Mouse (Mus musculus) central nervous system, embryonic 14 days (tissue): Measurements from ENCODE around the gene Olfr1043. TPM values are rescaled to one million over a fixed set of nuclear protein-coding genes. Genes with fewer than 3 reads are reported as not detected.

ENCODE experiments used
- polyA plus RNA-seq: library from polyadenylated mRNA; depleted of rRNA; stranded (reverse); fragments of >200 nt; gene quantifications from 2 replicates; pipeline ENCODE4 v1.2.3, GENCODE M21; 2012; rRNA removed

Olfr1043 gene
- polyA plus RNA-seq, result not detected in 2 replicates

DNA sequence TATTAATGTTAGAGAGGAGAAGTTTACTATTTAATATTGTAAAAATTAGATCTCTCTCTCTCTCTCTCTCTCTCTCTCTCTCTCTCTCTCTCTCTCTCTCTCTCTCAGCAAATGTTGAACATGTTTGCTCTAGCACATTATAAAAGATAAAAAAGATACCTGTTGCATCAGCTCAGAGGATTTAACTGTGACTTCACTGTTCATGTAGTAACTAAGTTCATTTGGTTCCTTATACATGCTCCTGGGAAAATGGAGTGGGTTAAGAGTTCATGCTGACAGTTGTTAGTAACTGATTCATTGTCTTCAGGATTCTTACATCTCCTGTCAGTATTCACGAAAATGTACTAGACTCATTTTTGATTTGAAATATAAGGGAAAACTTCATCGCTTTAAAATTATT is at the start of gene Olfr1043:
Olfr1043 (minus strand) TSS at position 101 of the 400 bp plus-strand sequence.

DNA sequence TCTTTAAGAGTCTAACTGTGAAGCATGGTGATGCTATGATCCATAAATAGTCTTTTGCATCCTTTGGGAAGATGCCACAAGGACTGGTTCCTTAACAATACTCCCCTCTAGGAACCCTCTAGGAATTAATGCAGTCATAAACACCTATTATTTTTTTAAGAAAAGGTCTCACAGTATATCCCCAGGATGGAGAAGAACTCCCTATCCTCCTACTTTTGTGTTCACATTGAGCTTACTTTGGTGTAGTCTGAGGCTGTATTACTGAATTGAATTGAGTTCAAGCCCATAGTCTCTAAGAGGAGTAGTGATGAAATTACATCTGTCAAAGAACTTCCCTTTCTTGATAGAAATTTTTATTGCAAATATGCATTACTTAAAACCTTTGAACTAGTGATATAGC is 35.6 kb upstream of the Olfr1043 start, which contains the start of gene Olfr1045:
Olfr1045 (minus strand) TSS at position 101 of the 400 bp plus-strand sequence.

DNA sequence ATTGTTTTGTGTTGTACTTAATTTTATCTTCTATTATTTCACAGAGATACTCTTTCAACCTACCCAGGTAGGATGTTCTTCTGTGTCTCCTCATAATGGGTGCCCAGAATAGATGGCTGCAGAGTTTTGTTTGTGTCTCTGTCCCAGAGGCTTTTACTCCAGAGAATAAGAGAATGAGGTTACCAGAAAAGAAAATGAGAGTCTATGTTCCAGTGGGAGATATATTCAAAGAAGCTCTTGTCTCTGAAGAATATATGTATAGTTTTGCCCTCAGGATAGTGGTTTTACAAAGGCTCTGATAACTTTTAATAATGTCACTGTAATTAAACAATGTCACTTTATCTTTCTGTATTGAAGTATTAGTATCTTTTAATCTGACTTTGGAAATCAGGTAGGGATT is 18.3 kb upstream of the Olfr1043 start, which contains the start of gene Olfr52:
Olfr52 (minus strand) TSS at position 101 of the 400 bp plus-strand sequence.

DNA sequence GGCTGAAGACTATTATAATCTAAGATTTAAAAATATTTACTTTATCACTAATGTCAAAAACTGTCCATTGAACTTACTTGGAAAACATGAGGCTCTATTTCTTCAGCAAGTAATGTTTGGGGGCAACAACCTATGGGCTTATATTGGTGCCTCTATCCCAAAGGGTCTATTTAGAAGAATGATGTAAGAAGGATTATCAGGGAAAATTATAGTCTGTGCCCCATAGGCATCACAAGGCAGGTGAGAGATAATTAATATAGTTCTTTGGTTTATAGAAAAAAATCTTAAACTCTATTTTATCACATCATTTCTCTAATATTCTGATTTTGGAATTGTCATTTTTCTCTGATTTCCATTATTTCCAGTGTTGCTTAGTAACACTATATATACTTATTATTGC is 10.4 kb upstream of the Olfr1043 start, which contains the start of gene Olfr1044:
Olfr1044 (minus strand) TSS at position 101 of the 400 bp plus-strand sequence.

DNA sequence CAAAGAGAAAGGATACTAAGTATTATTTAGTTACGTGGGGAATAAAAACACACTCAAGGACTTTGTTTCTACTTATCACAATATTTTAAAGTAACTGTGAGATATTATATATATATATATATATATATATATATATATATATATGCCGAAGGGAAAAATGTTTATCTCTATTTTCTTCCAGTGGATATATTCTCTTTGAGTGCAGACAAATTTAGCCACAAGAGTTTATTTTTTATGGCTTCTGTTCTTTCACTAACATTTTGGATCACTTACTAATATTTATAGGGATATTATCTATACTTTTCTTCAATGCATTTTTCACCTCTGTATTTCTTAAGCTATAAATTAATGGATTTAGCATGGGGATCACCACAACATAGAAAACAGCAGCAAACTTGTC is 5.6 kb downstream of the Olfr1043 start, which contains the start of gene Olfr1042:
Olfr1042 (minus strand) TSS at position 101 of the 400 bp plus-strand sequence.

DNA sequence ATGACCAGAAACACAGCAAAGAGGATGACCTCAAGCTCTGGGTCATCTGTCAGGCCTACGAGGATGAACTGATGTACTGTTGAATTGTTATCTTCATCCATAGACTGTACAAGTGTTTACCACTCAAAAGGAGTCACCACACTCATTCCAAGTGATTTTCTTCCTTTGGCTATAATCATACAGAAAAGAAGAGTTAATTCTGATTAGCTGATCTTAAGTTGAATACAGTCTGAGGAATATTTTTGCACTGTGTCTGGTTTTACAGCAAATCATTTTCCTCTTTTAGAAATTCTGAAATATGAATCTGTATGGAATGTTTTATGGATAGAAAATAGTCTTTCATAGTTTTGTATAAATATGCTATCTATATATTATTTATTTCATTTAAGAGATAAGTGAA is 20.7 kb downstream of the Olfr1043 start, which contains the start of gene Olfr1040:
Olfr1040 (minus strand) TSS at position 101 of the 400 bp plus-strand sequence.

DNA sequence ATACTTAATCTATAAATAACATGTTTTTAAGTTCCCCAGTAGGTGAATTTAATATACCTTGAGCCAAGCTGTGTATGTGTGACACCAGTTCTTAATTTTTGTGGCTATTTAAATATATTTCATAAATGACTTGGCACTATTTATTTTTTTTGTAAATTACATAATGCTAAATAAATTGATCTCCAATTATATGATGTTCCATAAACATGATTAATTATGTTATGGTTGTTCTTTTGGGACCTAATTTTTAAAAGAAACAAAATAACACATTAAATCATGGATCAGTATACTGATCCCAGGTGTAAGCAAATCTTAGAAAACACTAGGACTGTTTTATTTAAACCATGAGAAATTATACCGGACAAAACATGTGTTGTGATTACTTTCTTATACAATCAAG is 31.5 kb downstream of the Olfr1043 start, which contains the start of gene Olfr1039:
Olfr1039 (minus strand) TSS at position 101 of the 400 bp plus-strand sequence.

Other genes starting within 250 kb of the Olfr1043 start
- gene Olfr1026, start 246.0 kb downstream of the Olfr1043 start, polyA plus RNA-seq, result not detected in 2 replicates
- gene Olfr1028, start 217.1 kb downstream of the Olfr1043 start, polyA plus RNA-seq, result not detected in 2 replicates
- not detected in 2 replicates for gene Olfr1029, start 193.6 kb downstream of the Olfr1043 start, polyA plus RNA-seq
- gene Olfr1030, start 188.2 kb downstream of the Olfr1043 start, polyA plus RNA-seq, result not detected in 2 replicates
- gene Olfr1031, start 177.2 kb downstream of the Olfr1043 start, polyA plus RNA-seq, result not detected in 2 replicates
- gene Olfr1032, start 162.0 kb downstream of the Olfr1043 start, polyA plus RNA-seq, result not detected in 2 replicates
- 0.02 and 0.25 TPM in 2 replicates for gene Olfr1033, start 146.9 kb downstream of the Olfr1043 start, polyA plus RNA-seq
- 0.04 TPM in 1 of 2 replicates, not detected in the other for gene Olfr1034, start 121.7 kb downstream of the Olfr1043 start, polyA plus RNA-seq
- not detected in 2 replicates for gene Olfr1036, start 93.5 kb downstream of the Olfr1043 start, polyA plus RNA-seq
- gene Olfr1037, start 80.1 kb downstream of the Olfr1043 start, polyA plus RNA-seq, result not detected in 2 replicates
- gene Olfr1039, start 31.6 kb downstream of the Olfr1043 start, polyA plus RNA-seq, result not detected in 2 replicates
- not detected in 2 replicates for gene Olfr1040, start 20.8 kb downstream of the Olfr1043 start, polyA plus RNA-seq
- gene Olfr1042, start 5.7 kb downstream of the Olfr1043 start, polyA plus RNA-seq, result not detected in 2 replicates
- gene Olfr1044, start 10.3 kb upstream of the Olfr1043 start, polyA plus RNA-seq, result not detected in 2 replicates
- not detected in 2 replicates for gene Olfr52, start 18.2 kb upstream of the Olfr1043 start, polyA plus RNA-seq
- gene Olfr1045, start 35.5 kb upstream of the Olfr1043 start, polyA plus RNA-seq, result not detected in 2 replicates
- gene Olfr1046, start 51.8 kb upstream of the Olfr1043 start, polyA plus RNA-seq, result not detected in 2 replicates
- gene Olfr1047, start 63.9 kb upstream of the Olfr1043 start, polyA plus RNA-seq, result not detected in 2 replicates
- gene Olfr1048, start 72.8 kb upstream of the Olfr1043 start, polyA plus RNA-seq, result not detected in 2 replicates
- not detected in 2 replicates for gene Olfr1049, start 90.8 kb upstream of the Olfr1043 start, polyA plus RNA-seq
- gene Olfr1051, start 111.6 kb upstream of the Olfr1043 start, polyA plus RNA-seq, result not detected in 2 replicates
- not detected in 2 replicates for gene Olfr1052, start 124.9 kb upstream of the Olfr1043 start, polyA plus RNA-seq
- not detected in 2 replicates for gene Olfr1053, start 147.8 kb upstream of the Olfr1043 start, polyA plus RNA-seq
- gene Olfr1054, start 167.9 kb upstream of the Olfr1043 start, polyA plus RNA-seq, result not detected in 2 replicates
- not detected in 2 replicates for gene Olfr1055, start 182.8 kb upstream of the Olfr1043 start, polyA plus RNA-seq
- gene Olfr1056, start 194.9 kb upstream of the Olfr1043 start, polyA plus RNA-seq, result not detected in 2 replicates
- not detected in 2 replicates for gene Olfr1057, start 210.9 kb upstream of the Olfr1043 start, polyA plus RNA-seq
- gene Olfr1058, start 221.0 kb upstream of the Olfr1043 start, polyA plus RNA-seq, result not detected in 2 replicates
- gene Olfr1061, start 246.5 kb upstream of the Olfr1043 start, polyA plus RNA-seq, result not detected in 2 replicates